Comparison of ENCODE assay signal across 10 mouse cellular contexts in genomic region chr1:35726596-35726995, GRCm38 (mm10).
DNase-seq lines count a peak whose midpoint lies in the region; ATAC-seq and TF ChIP-seq lines count a peak whose summit lies in the region.
"Had no signal": no experiment of that assay in that cellular context is flagged by ENCODE, and none has a peak within 500 bp of the region (broad histone marks: within the 10 kb centered on the region; RNA-seq: fewer than 3 reads in every experiment).

No protein-coding gene starts in this region.

- H3K4me2 ChIP-seq in intestine, embryonic 14.5 days (ENCODE audit: low read length), result no peak overlapping the region
- H3K4me2 ChIP-seq in intestine, embryonic 16.5 days (ENCODE audit: low read depth, low read length), result no peak overlapping the region
- H3K4me2 ChIP-seq: embryonic facial prominence, embryonic 12.5 days; midbrain, embryonic 12.5 days had no signal

- no peak overlapping the region for H3K9ac ChIP-seq in intestine, embryonic 14.5 days (ENCODE audit: low read length)
- no peak overlapping the region for H3K9ac ChIP-seq in intestine, embryonic 16.5 days (ENCODE audit: low read depth, low read length)
- H3K9ac ChIP-seq: embryonic facial prominence, embryonic 12.5 days; midbrain, embryonic 12.5 days had no signal

- DNase-seq in intestine, embryonic 14.5 days (ENCODE audit: low spot score), result peak; percentile 67
- no peak for DNase-seq in Patski (ENCODE audit: low read depth, low spot score)
- peak; percentile 48 to 55 for DNase-seq in cerebellum, postnatal 36 days
- DNase-seq in heart, embryonic 10.5 days (ENCODE audit: low spot score), result peak; percentile 79
- peak; percentile 60 to 77 for DNase-seq in left cerebral cortex, adult 2 months (ENCODE audit: extremely low spot score in 1 of 2, low spot score in 2 of 2)
- peak; percentile 73 to 78 for DNase-seq in thymus, postnatal 36 days

- no peaks in the 10 kb centered on the region for H3K9me3 ChIP-seq in intestine, embryonic 14.5 days (ENCODE audit: control insufficient read depth, low read length)
- no peaks in the 10 kb centered on the region for H3K9me3 ChIP-seq in intestine, embryonic 16.5 days (ENCODE audit: control insufficient read depth, low read length)
- H3K9me3 ChIP-seq in heart, embryonic 10.5 days, result no peaks in the 10 kb centered on the region
- H3K9me3 ChIP-seq: embryonic facial prominence, embryonic 12.5 days; midbrain, embryonic 12.5 days had no signal

- no peak overlapping the region for H3K4me3 ChIP-seq in intestine, embryonic 14.5 days (ENCODE audit: low read depth, low read length)
- no peak overlapping the region for H3K4me3 ChIP-seq in intestine, embryonic 16.5 days (ENCODE audit: low read length)
- no peak overlapping the region for H3K4me3 ChIP-seq in heart, embryonic 10.5 days
- no peak overlapping the region for H3K4me3 ChIP-seq in left cerebral cortex, adult 2 months
- H3K4me3 ChIP-seq in olfactory bulb, adult 2 months (ENCODE audit: insufficient read depth, low read depth, low read length), result no peak overlapping the region
- H3K4me3 ChIP-seq: embryonic facial prominence, embryonic 12.5 days; midbrain, embryonic 12.5 days had no signal

- no peak for TF ChIP-seq POLR2A in olfactory bulb, adult 2 months (IDR thresholded peaks at IDR 0.05; ENCODE audit: insufficient read depth, low read depth, low read length)

- CTCF ChIA-PET in Patski (lab: Charles Lee), result interaction anchor here (0.8 to 1.1 kb wide), 4 partner anchors 10 to 16 kb away, joined by 3 to 6 read pairs (median 4); no protein-coding TSS in a partner anchor

- POLR2A ChIA-PET in Patski (lab: Charles Lee), result interaction anchor here (0.6 to 0.8 kb wide), 2 partner anchors 350 to 518 kb away, joined by 3 read pairs; partner anchors contain the start of gene Uggt1

- H3K27me3 ChIP-seq in intestine, embryonic 14.5 days (replicated peaks; ENCODE audit: control insufficient read depth, insufficient read depth, low read length), result no peaks in the 10 kb centered on the region
- no peaks in the 10 kb centered on the region for H3K27me3 ChIP-seq in intestine, embryonic 16.5 days (replicated peaks; ENCODE audit: control insufficient read depth, insufficient read depth, low read length)
- no peaks in the 10 kb centered on the region for H3K27me3 ChIP-seq in Patski
- no peaks in the 10 kb centered on the region for H3K27me3 ChIP-seq in heart, embryonic 10.5 days (ENCODE audit: insufficient read depth, poor library complexity, severe bottlenecking)
- H3K27me3 ChIP-seq: embryonic facial prominence, embryonic 12.5 days; midbrain, embryonic 12.5 days had no signal

- no peak for ATAC-seq in intestine, embryonic 14.5 days (replicated peaks; ENCODE audit: low FRiP score, low TSS enrichment, low read depth)
- ATAC-seq in intestine, embryonic 16.5 days, result no peak
- no peak for ATAC-seq in Patski

- H3K36me3 ChIP-seq in intestine, embryonic 14.5 days (ENCODE audit: control insufficient read depth, insufficient read depth, low read length), result no peaks in the 10 kb centered on the region
- no peaks in the 10 kb centered on the region for H3K36me3 ChIP-seq in intestine, embryonic 16.5 days (ENCODE audit: control insufficient read depth, insufficient read depth, low read length)
- no peaks in the 10 kb centered on the region for H3K36me3 ChIP-seq in heart, embryonic 10.5 days
- H3K36me3 ChIP-seq: embryonic facial prominence, embryonic 12.5 days; midbrain, embryonic 12.5 days had no signal

- in situ Hi-C loops in Patski (cut with MboI; ENCODE audit: low pct_unique_long_range_greater_than_20kb), result no loop called here

- intact Hi-C loops in left cerebral cortex, adult 2 months (cut with DNase I), result loop anchor here (10.0 kb wide), 1 partner anchor 408 kb away; no protein-coding TSS in a partner anchor

- WGBS in intestine, embryonic 14.5 days, result 29% methylated on average over 1 of the region's 1 CpGs
- WGBS in intestine, embryonic 16.5 days, result 20% methylated on average over 1 of the region's 1 CpGs
- WGBS in heart, embryonic 10.5 days, result 54% methylated on average over 1 of the region's 1 CpGs
- WGBS in olfactory bulb, adult 2 months, result 38% methylated on average over 1 of the region's 1 CpGs

- H3K4me1 ChIP-seq in intestine, embryonic 14.5 days (replicated peaks; ENCODE audit: control insufficient read depth, insufficient read depth, low read length), result no peaks in the 10 kb centered on the region
- peaks cover 3% of the 10 kb centered on the region; the same call in 1 of the 2 replicates for H3K4me1 ChIP-seq in intestine, embryonic 16.5 days (ENCODE audit: control insufficient read depth, insufficient read depth, low read length)
- H3K4me1 ChIP-seq in heart, embryonic 10.5 days, result no peaks in the 10 kb centered on the region
- H3K4me1 ChIP-seq in olfactory bulb, adult 2 months (ENCODE audit: control insufficient read depth, insufficient read depth, low read length), result 0 out of 2 replicates have a peak, but pooled peaks cover 2% of the 10 kb centered on the region
- H3K4me1 ChIP-seq: embryonic facial prominence, embryonic 12.5 days; midbrain, embryonic 12.5 days had no signal

- peak; percentile 73 for TF ChIP-seq CTCF in Patski (IDR thresholded peaks at IDR 0.05)
- peak; percentile 64 for TF ChIP-seq CTCF in left cerebral cortex, adult 2 months (IDR thresholded peaks at IDR 0.05)
- TF ChIP-seq CTCF in olfactory bulb, adult 2 months (IDR thresholded peaks at IDR 0.05; ENCODE audit: insufficient read depth, low read depth, low read length), result 0 out of 2 replicates have a peak, but pooled peaks have one; percentile 25

- H3K27ac ChIP-seq in intestine, embryonic 14.5 days (ENCODE audit: low read depth), result no peak overlapping the region
- no peak overlapping the region for H3K27ac ChIP-seq in intestine, embryonic 16.5 days (ENCODE audit: low read length)
- no peak overlapping the region for H3K27ac ChIP-seq in heart, embryonic 10.5 days
- H3K27ac ChIP-seq in left cerebral cortex, adult 2 months, result no peak overlapping the region
- H3K27ac ChIP-seq in olfactory bulb, adult 2 months (ENCODE audit: insufficient read depth, low read depth, low read length), result no peak overlapping the region
- H3K27ac ChIP-seq: embryonic facial prominence, embryonic 12.5 days; midbrain, embryonic 12.5 days had no signal
